Mouse (Mus musculus) monocyte, adult 2 months (primary cell): ENCODE data around the gene Ttn.

Experiments
- DNase-seq, 2 experiments: peaks; one replicate each; pipeline ENCODE4 v3.0.0; 2022; ENCODE audit warnings: low spot score in 2 of 2, low read depth in 1 of 2

Ttn gene

DNA sequence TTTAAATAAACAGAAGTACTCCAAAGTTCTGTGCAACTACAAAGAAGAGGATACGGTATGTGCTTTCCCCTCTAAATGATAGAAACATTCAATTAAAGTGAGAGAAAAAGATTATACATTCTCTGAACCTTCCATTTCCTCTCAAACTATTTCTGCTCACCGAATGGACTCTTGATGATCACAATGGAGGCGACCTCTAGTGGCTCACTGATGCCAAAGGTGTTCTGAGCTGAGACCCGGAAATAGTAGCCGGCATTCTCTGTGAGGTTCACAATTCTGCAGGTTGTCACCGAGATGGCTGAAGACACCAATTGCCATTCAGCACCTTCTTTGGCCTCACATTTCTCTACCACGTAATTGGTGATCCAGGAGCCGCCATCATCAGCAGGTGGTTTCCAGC is 267.4 kb downstream of the Ttn start:
- DNase-seq: no peak

DNA sequence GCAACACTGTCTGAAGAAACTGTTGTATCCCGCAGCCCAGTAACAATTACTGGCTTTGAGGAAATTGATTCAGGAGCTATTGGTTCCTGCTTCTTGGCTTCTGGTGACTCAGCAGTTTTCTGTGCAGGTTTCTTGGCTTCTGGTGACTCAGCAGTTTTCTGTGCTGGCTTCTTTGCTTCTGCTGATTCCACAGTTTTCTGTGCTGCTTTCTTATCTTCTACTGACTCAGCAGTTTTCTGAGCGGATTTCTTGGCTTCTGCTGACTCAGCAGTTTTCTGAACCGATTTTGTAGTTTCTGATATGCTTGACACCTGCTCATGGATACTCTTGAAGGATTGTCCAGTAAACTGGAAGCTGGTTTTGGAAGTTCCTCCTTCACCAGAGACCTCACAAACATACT is 273.8 kb downstream of the Ttn start:
- DNase-seq: no peak

DNA sequence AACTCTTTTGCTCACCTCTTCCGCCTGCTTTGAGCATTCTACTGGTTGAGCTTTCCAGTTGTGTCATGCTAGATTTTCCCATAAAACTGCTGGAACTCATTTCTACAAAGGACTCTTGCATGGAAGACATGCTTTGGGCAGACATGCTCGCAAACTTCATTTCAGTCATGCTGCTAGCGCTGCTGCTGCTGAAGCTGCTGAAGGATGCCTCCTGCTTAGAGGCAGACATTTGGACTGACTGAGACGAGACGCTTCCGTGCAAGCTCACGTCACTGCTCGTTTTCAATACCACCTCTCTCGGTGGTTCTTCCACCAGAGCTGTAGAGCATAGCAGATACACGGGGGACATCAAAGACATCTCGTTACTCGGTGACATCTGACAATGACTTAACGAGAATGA is 276.7 kb downstream of the Ttn start:
- no peak for DNase-seq

DNA sequence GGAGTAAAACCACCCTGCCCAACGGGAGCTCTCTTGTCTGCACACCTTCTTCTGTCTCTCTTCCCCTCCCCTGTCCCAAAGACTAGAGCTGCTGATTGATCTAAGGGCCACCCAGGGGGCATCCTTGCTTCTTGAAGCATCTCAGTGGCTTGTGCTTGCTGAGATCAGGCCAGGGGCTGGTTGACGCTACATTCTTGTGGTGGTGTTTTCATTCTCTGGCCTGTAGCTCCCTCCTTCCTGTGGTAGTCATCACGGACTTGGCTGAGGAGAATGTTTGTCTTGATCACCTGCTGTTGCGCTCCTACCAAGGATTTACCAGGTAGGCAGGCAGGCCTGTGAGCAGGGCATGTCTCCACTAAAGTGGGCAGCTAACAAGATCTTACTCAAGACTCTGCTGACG is 279.6 kb downstream of the Ttn start:
- no peak for DNase-seq

DNA sequence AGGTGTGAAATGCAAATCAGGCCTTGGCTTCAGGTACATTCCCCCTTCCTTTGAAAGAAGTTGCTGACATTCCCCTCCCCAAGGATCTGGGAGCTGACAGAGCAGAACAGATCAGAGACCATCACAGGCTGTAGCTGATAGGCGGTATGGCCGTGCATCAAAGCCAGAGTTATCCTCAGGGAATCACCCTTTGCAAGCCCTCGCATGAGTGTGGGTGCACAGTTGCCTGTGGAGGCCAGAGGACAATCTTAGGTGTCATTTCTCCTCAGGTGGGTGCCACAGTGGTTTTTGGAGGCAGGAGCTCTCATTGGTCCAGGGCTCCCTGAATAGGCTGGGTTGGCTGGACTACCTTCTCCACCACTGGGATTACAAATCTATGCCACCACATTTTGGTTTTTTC is 280.2 kb downstream of the Ttn start:
- no peak for DNase-seq

DNA sequence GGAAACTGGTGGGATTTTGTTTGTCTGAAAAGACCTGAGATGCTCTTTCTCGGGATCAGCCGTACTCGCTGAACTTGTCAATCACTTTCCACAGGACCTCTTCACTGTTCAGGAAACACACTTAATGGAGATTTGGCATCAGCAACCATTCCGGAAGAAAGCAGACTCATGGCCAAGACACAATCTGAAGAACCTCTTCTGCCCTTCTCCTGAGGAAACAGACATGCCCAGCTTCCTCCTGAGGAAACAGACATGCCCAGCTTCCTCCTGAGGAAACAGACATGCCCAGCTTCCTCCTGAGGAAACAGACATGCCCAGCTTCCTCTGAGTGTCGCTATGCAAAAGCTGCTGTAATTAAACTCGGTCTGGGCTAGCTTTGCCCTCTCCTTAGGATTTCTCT is 287.1 kb downstream of the Ttn start:
- DNase-seq: no peak

DNA sequence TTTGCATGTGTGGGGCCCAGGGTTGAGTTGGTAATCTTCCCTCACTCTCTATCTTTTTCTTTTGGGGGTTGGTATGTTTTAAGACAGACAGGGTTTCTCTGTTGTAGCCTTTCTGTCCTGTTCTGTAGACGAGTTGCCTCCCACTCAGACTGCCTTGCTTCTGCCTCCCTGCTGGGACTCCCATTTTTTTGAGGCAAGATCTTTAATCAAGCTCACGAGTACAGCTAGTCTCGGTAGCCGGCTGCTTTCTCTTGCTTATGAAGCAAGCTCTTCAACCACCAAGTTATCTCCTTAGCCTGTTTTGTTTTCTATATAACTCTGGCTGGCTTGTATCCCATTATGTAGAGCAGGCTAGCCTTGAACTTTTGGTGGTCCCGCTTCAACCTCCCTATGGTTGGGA is 288.6 kb downstream of the Ttn start:
- DNase-seq: no peak

DNA sequence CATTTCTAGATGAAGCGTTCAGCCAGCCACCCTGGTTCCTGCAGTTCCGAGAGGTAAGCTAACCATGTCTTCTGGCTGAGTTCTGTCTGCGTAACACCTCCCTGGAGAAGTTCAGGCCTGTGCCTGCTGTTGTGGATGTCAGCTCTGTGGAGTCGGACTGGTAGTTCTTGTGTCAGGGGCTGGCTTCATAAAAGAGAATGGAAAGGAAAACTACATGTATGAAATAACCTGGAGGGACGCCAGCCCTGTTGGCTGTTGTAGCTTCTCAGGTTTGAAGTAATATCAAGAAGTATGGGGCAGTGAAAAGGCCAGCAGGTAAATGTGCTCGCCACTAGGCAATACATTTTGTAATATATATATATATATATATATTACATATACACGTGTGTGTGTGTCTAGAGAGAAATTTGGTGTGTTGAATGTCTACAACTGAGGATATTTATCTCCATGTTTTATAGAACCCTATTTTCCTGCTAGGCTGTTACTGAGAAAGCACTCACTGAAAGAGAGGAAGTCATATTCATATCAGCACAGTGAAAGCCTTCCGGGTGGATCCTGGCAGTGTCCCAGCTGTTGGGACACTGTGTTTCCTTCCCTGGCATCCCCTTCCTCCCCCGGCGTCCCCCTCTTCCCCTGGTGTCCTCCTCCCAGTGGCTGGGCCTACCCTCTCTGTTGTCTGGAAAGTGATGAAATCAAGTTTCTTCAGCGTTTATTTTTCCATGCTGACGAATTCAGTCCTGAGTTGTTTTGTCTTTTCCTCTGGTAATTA is 291.7 kb downstream of the Ttn start:
- DNase-seq: no peak

DNA sequence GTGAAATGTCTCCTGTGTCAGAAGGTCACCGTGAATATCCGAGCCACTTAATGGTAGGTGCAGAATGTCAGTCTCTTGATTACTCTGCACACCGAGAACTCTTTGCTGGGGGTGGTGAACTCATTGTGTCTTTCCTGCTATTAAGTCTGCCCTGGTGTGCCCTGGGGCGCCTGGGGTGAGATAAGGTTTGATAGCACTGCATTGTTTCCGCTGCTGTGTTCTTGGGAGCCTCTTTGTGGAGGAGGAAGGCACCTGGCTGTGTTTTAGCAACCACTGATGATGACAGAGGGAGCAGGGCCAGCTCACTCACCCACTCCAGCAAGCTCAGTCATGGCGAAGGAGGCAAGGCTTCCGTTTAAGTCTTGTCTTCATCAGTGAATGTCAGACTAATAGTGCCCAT is 294.2 kb downstream of the Ttn start:
- no peak for DNase-seq

DNA sequence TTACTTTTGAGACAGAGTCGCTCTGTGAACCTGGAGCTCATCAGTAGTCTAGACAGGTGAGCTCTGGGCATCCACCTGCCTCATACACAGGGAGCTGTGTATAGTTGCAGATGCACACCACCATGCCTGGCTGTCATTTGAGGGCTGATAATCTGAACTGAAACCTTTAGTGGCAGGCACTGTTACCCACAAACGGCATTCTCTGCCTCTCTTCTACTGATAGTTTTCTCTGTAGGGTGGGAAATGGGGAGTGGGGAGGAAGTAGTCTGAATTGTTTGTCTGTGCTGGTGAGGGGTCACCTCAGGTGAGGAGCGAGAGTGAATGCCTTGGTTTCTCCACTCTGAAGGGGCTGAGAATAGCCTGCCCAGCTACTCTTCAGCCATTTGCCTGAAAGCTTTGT is 294.7 kb downstream of the Ttn start:
- DNase-seq: no peak

DNA sequence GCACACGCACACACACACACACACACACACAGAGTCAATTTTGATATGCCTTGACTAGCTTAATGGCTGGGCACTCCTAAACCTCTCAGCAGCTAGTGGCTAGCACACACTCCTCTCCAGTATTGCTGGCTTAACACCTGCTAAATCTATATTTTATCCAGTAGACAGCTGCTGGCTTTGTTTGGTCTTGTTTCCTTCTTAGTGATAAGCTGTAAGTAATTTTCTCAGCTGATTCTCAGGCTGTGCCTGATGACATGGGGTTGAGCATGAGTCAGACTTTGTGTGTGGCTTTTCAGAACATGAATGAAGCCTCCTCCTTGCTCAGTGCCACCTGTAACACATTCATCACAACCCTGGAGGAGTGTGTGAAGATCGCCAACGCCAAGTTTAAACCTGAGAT is 295.4 kb downstream of the Ttn start:
- DNase-seq: no peak

DNA sequence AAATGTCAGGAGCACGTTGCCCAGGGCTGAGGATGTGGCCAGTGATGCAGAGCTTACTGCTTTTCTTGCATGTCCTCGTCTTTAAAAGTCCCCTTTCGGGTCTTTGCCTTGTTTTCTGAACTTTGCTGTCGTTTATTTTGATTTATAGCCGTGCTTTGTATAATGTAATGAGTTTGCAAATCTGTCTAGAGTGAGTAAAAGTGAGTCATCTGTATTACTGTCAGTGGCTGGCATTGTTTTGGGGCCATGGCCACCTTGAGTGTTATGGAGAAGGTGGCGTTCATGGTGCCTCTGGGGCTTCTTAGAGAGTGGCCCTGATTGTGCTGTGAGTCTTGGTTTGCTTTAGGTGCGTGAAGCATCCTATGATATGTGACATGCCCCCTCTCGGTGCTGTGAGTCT is 300.0 kb downstream of the Ttn start:
- DNase-seq: no peak

DNA sequence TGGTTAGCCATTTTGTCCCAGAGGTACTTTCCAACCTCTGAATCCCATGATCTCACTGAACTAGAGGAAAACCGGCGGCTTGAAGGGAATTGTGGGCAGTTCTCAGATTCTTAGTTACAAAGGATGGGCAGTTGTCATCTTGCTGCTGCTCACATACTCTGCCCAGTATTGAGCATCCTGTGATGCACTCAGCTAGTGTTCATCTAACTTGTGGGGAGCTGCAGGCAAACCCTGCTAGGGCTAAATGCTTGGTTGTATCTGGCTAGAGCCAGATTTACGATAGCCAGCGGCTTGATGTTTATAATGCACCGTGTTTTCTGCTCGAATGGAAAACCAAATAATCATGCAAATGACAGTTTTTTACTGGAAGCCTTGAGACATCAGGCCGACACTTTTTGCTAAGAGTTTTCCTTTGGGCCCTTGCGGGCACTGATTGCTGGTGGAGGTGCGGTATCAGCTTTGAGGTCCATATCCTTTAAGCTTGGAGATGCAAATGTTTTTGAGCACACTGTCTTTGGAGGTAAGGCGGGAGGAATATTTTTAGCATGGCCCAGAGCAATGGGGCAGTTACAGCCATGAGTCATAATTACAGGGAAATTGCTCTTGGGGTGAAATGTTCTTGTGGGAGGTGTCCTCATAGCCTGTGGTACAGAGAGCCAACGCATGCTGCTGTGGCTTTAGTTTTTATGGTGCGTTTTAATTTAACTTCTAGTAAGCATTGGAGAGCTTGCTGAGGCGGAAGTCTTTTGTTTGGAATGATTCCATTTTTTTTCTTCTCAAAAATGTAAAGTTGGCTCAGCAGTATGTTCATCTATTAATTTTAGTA is 305.7 kb downstream of the Ttn start:
- no peak for DNase-seq

DNA sequence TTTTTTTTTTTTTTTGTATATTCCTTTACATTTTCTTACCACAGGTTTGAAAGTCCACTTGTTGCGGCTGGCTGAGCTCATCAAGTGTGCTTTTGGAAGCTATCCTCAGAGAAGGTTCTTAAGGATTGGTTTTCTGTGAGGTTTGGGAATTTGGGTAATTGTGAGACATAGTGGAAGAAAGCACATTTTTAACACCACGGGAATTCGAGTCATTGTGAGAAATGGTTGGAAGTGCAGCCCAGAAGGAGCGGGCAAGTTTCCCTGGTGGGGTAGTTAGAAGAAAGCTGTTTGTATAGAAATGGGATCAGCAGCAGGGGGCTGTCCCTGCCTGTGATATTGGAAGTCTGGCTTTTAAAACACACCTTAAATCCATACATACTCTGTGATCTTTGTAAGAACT is 306.4 kb downstream of the Ttn start:
- DNase-seq: no peak

DNA sequence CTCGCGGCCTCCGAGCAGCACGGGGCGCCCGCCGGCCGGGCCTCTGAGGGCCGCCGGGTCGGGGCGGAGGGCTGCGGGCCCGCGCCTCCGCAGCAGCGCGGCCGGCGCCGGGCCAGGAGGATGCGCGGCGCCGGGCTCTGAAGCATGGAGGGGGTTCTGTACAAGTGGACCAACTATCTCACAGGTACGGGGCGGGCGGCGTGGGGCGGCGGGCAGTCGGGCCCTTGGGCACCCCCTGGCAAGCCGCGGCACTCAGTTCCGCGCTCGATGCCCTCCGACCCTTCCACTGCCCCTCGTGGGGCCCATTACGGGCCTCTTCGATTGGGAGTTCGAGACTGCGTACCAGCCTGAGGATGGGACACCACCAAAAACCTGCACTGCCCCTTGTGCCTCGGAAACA is 306.9 kb downstream of the Ttn start:
- DNase-seq: no peak

DNA sequence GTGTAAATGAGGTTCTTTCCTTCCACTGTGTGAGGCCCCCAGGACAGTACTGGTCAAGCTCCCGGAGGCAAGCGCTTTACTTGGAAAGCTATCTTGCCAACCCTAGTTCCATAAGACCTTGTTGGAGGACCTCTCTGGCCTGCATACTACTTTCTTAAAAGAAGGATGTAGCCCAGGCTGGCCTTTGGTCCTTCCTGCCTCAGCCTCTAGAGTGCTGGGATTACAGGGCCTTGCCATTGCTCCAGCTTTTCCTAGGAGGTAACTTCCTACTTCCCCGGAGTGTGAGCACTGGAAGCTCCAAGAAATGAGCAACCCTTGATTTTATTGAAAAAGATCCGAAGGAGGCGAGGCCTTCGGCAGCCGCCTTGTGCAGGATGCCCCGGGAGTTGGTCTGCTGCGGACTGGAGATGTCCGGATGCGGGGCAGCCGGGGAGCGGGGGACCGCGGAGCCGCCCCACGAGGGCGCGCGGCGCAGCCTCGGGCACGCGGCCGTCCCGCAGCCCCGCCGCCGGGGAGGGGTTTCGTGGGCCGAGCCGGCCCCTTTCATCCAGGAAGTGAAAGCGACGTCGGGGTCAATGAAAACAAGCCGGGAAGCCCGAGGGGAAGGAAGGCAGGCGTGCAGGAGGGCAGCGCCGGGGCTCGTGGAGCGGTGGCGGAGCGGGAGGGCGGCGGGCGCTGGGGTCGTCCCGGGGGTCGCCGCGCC is 307.5 kb downstream of the Ttn start, which contains the start of gene Plekha3:
Gene Plekha3 (plus strand): TSS at position 557 of the 703 bp plus-strand sequence.
- DNase-seq: peak; percentile 23 to 64

DNA sequence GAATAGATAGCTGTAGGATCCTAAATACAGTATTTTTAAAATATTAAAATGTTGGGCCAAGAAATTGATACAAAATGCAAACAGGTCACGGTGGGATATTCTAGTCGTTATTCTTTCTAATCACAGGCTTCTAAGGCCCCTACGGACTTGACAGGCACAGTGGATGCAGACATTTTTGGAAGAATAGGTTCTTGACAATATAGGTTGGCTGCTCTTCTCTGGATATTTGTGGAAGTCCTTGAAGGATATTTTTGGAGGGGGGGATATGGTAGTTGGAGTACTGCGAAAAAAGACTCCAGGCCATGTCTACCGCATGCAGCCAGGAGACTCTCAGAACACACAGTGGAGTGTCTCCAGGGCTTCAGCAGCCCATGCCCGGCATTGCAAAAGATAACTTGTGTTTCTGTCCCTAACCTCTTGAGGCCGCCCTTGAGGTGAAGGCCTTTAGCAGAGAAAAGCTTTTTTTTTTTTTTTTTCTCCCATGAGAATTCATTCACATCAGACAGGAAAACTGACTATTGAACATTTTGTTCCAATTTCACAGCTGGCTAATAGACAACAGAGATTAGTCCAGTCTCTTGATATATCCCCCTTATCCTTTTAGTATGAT is 308.8 kb downstream of the Ttn start:
- peak in 1 of 2 experiments; percentile 14 for DNase-seq

DNA sequence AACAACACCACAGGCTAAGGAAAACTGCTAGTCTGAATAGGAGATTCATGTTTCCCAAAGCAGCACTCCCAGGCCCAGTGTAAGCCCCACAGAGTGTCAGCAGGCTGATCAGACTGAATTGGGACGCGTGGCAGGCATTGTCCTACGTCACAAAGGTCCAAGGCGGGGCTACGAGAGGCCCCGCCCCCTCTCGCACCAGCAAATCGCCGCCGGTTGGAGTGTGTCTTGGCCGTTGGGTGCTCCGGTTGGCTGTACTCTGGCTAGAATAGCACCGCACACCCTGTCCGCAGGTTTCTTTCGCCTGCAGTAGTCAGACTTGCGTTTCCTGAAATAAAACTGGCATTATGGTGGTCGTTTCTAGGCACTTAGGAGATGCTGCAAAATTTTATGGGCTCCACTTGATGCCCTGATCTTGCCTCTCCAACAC is 309.4 kb downstream of the Ttn start, which contains the start of gene Fkbp7:
Gene Fkbp7 (minus strand): TSS at position 151 of the 427 bp plus-strand sequence.
- peak; percentile 56 to 79 for DNase-seq

DNA sequence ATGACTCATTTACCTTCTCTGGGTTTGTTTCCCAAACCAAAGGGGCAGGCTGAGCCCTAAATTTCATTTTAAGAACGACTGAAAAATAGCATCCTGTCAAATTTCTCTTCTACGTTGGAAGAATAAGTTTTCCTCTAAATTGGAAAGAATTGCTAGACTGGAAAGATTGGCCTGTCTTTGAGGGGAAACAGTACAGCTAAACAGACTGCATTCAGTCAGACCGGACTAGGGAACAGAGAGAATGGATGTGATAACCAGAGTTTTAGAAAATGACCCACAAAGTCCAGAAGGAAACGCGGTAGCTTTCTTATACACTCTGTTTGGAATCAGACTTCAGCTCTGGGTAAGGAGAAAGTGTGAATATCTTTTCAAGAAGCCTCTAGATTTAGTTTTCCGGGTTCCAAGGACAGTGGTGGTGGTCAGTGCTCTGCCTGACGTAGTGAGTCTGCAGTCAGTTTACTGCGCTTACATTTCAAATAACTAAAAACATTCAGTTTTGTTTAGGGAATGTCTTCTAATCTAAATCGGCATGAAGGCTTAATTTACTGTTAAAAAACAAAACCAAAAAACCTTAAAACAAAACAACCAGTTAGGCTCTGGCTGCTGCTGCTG is 310.1 kb downstream of the Ttn start:
- DNase-seq: no peak

DNA sequence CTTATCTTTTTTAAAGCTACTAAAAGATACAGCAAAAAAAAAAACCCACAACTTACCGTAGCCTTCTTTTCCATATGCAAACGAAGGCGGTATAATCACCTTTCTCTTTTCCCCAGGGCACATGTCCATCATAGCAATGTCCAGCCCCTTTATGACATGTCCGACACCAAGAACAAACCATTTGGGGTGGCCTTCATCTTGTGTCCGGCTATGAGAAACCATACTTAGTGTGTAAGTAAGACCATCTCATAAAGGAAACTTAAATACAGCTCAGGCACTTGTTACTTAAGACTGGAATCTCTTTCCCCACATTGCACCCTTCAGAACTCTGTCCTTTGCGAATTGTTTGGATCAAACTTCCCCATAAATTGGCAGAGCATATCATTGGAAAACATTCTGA is 310.7 kb downstream of the Ttn start:
- no peak for DNase-seq

DNA sequence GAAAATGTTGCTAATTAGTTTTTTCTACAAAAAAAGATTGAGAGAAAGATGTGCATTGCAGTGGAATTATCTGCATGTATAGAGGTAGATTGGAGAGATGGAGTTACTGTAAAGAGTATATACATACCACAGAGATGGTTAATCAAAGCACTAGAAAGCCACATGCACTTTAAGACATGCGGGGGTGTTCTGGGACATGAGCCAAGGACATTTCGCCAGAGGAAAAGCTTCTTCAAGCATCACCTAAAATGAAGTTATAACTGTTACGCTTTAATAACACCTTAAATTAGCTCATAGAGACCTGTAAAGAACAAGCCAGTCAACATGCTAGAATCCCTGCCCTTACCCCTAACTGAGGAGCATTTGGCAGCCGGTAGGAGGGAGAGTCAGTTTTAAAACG is 315.1 kb downstream of the Ttn start:
- no peak for DNase-seq
